Mouse (Mus musculus) gastrocnemius, postnatal 36 days (tissue): ENCODE measurements at regions not wholly inside any gene's neighbourhood (a gene's known extent, or its start where the extent isn't known, plus 50 kb on each side); places are given as distances from the start of the nearest gene placed in this dataset.
A peak's percentile ranks its signal among the peaks of the same experiment; 100 is the strongest.
"Not testable (repeated sequence)": the region's sequence is repeated elsewhere in the genome, so short reads cannot be mapped to it uniquely, and the experiment has no call there.

Experiments used
- DNase-seq, 2 experiments: peaks; one replicate each; pipeline ENCODE4 v3.0.0; 2022
- intact Hi-C: fragments of 180-260 bp; cut with DNase I; formaldehyde crosslinking; loops from one replicate; pipeline ENCODE4 v1.15.1; 2025

- no peak for DNase-seq
- intact Hi-C loops: no loop called here
Observed at GRCm38 (mm10) chr6:14632837-14633236, 122.2 kb downstream of the Ppp1r3a start.

- no peak for DNase-seq
Observed at GRCm38 (mm10) chr6:14631719-14632445, 123.2 kb downstream of the Ppp1r3a start.

GRCm38 (mm10) chr6:14616629-14617028 lies 138.4 kb downstream of the Ppp1r3a start:
- no peak for DNase-seq
- intact Hi-C loops: no loop called here

More at GRCm38 (mm10) chr6:14631719-14632445, 123.2 kb downstream of the Ppp1r3a start:
- intact Hi-C loops: no loop called here

GRCm38 (mm10) chr6:14608076-14608475 lies 147.0 kb downstream of the Ppp1r3a start:
- DNase-seq: no peak
- intact Hi-C loops: no loop called here

- intact Hi-C loops: no loop called here
Observed at GRCm38 (mm10) chr6:14600543-14601249, 154.4 kb downstream of the Ppp1r3a start.

GRCm38 (mm10) chr6:14596880-14597466 lies 158.1 kb downstream of the Ppp1r3a start:
- intact Hi-C loops: loop anchor here (10.0 kb wide), 1 partner anchor 108 kb away; no protein-coding TSS in a partner anchor
- DNase-seq: no peak

More at GRCm38 (mm10) chr6:14600543-14601249, 154.4 kb downstream of the Ppp1r3a start:
- DNase-seq: no peak

GRCm38 (mm10) chr6:14585827-14586226 lies 169.2 kb downstream of the Ppp1r3a start:
- intact Hi-C loops: loop anchor here (10.0 kb wide), 1 partner anchor 169 kb away; the partner anchor contains the start of gene Ppp1r3a
- no peak for DNase-seq

- DNase-seq: peak in 1 of 2 experiments; percentile 24
- intact Hi-C loops: loop anchor here (10.0 kb wide), 1 partner anchor 171 kb away; the partner anchor contains the start of gene Ppp1r3a
Observed at GRCm38 (mm10) chr6:14583829-14584228, 171.2 kb downstream of the Ppp1r3a start.

GRCm38 (mm10) chr6:14574607-14575006 lies 180.5 kb downstream of the Ppp1r3a start:
- intact Hi-C loops: no loop called here
- no peak for DNase-seq

GRCm38 (mm10) chr6:14573001-14573400 lies 182.1 kb downstream of the Ppp1r3a start:
- intact Hi-C loops: no loop called here

GRCm38 (mm10) chr6:14540333-14540732 lies 214.7 kb downstream of the Ppp1r3a start:
- intact Hi-C loops: no loop called here
- DNase-seq: no peak

More at GRCm38 (mm10) chr6:14573001-14573400, 182.1 kb downstream of the Ppp1r3a start:
- DNase-seq: no peak

GRCm38 (mm10) chr6:14529096-14529495 lies 226.0 kb downstream of the Ppp1r3a start:
- intact Hi-C loops: no loop called here

GRCm38 (mm10) chr6:14528564-14528963 lies 226.5 kb downstream of the Ppp1r3a start:
- no peak for DNase-seq
- intact Hi-C loops: no loop called here

More at GRCm38 (mm10) chr6:14529096-14529495, 226.0 kb downstream of the Ppp1r3a start:
- DNase-seq: no peak

GRCm38 (mm10) chr6:14522742-14523141 lies 232.3 kb downstream of the Ppp1r3a start:
- intact Hi-C loops: no loop called here
- DNase-seq: no peak

- intact Hi-C loops: no loop called here
- no peak for DNase-seq
Observed at GRCm38 (mm10) chr6:14521321-14521720, 233.8 kb downstream of the Ppp1r3a start.

- intact Hi-C loops: no loop called here
- no peak for DNase-seq
Observed at GRCm38 (mm10) chr6:14504171-14504570, 250.9 kb downstream of the Ppp1r3a start.

GRCm38 (mm10) chr6:14500663-14501062 lies 254.4 kb downstream of the Ppp1r3a start:
- intact Hi-C loops: no loop called here
- DNase-seq: no peak

GRCm38 (mm10) chr6:14499882-14500281 lies 255.2 kb downstream of the Ppp1r3a start:
- DNase-seq, intact Hi-C loops: not testable (repeated sequence)

- DNase-seq, intact Hi-C loops: not testable (repeated sequence)
Observed at GRCm38 (mm10) chr6:14486642-14487041, 268.4 kb downstream of the Ppp1r3a start.

GRCm38 (mm10) chr6:14456394-14456793 lies 298.7 kb downstream of the Ppp1r3a start:
- no peak for DNase-seq
- intact Hi-C loops: no loop called here

- intact Hi-C loops, DNase-seq: not testable (repeated sequence)
Observed at GRCm38 (mm10) chr6:14453321-14453720, 301.8 kb downstream of the Ppp1r3a start.
